Mouse (Mus musculus) heart, adult 2 months (tissue): Measurements from ENCODE around the gene Trim66. TPM values are rescaled to one million over a fixed set of nuclear protein-coding genes. Genes with fewer than 3 reads are reported as not detected.

Experiments
- DNase-seq, 2 experiments: peaks; one replicate each; pipeline ENCODE4 v3.0.0; 2021
- H3K27ac ChIP-seq: fragments of 200-600 bp; 2 replicates; pipeline ENCODE4 v1.8.1; 2022
- H3K27me3 ChIP-seq: fragments of 200-500 bp; 2 replicates; pipeline ENCODE4 v1.6.1; 2012; ENCODE audit warnings: mild to moderate bottlenecking, low read length, inconsistent platforms, mixed read lengths; ENCODE audit not compliant: control insufficient read depth, insufficient read depth
- H3K36me3 ChIP-seq: fragments of 200-500 bp; 2 replicates; pipeline ENCODE4 v1.6.1; 2012; ENCODE audit warnings: low read length, inconsistent platforms; ENCODE audit not compliant: control insufficient read depth, insufficient read depth
- H3K4me1 ChIP-seq: fragments of 200-500 bp; 2 replicates; pipeline ENCODE4 v1.6.1; 2011; ENCODE audit warnings: low read length; ENCODE audit not compliant: control insufficient read depth, insufficient read depth
- H3K4me3 ChIP-seq: fragments of 200-600 bp; 2 replicates; pipeline ENCODE4 v1.8.1; 2022
- H3K79me2 ChIP-seq: fragments of 200-500 bp; replicated peaks from 2 replicates; pipeline ENCODE4 v1.6.1; 2012; ENCODE audit warnings: mild to moderate bottlenecking, inconsistent platforms, low read length, moderate library complexity, mixed read lengths; ENCODE audit not compliant: control insufficient read depth, insufficient read depth
- H3K9ac ChIP-seq: fragments of 200-500 bp; 2 replicates; pipeline ENCODE4 v1.6.1; 2012; ENCODE audit warnings: low read depth, mild to moderate bottlenecking, control low read depth, inconsistent platforms, low read length, mixed read lengths
- CTCF ChIP-seq: fragments of 200-600 bp; IDR thresholded peaks from 2 replicates; pipeline ENCODE4 v1.8.1; 2022; ENCODE audit warnings: antibody characterized with exemption, mild to moderate bottlenecking, moderate library complexity
- EP300 ChIP-seq: fragments of 200-500 bp; IDR thresholded peaks from 2 replicates; pipeline ENCODE4 v1.6.1; 2011; ENCODE audit warnings: low read depth, low read length, control low read depth; ENCODE audit not compliant: insufficient read depth
- POLR2A ChIP-seq: fragments of 200-500 bp; IDR thresholded peaks from 2 replicates; pipeline ENCODE4 v1.6.1; 2011; ENCODE audit warnings: mild to moderate bottlenecking, low read depth, low read length, control low read depth; ENCODE audit not compliant: insufficient read depth
- WGBS: fragments of 180-500 bp; shearing (Covaris S2); methylation state at CpG from one replicate; pipeline ENCODE4 v1.1.7; 2018; 5-methylcytosine and 5-hydroxymethylcytosine counted together
- intact Hi-C: fragments of 180-260 bp; cut with DNase I; formaldehyde crosslinking; loops from one replicate; pipeline ENCODE4 v1.15.1; 2025
- polyA plus RNA-seq: library from polyadenylated mRNA; depleted of rRNA; stranded (reverse); fragments of >200 nt; gene quantifications from 2 replicates; pipeline ENCODE4 v1.2.3, GENCODE M21; 2012
- total RNA-seq, 2 experiments: library from RNA; stranded (reverse); gene quantifications; 2 replicates each; pipeline ENCODE4 v1.2.3; 2021

Trim66 gene
- total and polyA plus RNA-seq, 3 experiments: 0.14 to 0.21 TPM; not detected in 1

DNA sequence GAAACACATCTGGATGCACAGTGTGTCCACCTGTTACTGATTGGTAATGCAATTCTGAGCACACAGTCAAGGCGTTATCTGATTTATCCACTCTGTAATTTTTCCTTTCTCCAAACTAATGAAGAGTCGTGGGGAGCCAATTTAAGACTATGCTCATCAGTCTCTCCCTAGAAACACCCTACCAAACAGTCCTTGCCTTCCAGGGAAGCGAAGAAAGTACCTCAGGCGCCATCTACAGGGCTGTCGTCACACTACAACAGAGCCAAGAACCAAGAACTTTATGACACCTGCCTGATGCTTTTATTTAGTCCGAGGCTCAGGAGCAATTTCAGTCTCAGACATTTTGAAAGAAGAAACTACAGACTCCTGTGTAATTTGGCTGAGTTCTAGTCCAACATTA lies 62.9 kb downstream of the Trim66 start:
- Histone ChIP-seq H3K79me2 (no peaks in the 10 kb centered on the region), H3K4me3 (no peak overlapping the region), H3K4me1 (no peaks in the 10 kb centered on the region), H3K36me3 (no peaks in the 10 kb centered on the region), H3K9ac (no peak overlapping the region), H3K27ac (no peak overlapping the region), H3K27me3 (no peaks in the 10 kb centered on the region)
- 14% methylated on average over 6 of the region's 6 CpGs for WGBS
- intact Hi-C loops: loop anchor here (10.0 kb wide), 1 partner anchor 170 kb away; no protein-coding TSS in a partner anchor
- TF ChIP-seq CTCF (peak; percentile 85), POLR2A (no peak)
- DNase-seq: peak; percentile 17 to 62

DNA sequence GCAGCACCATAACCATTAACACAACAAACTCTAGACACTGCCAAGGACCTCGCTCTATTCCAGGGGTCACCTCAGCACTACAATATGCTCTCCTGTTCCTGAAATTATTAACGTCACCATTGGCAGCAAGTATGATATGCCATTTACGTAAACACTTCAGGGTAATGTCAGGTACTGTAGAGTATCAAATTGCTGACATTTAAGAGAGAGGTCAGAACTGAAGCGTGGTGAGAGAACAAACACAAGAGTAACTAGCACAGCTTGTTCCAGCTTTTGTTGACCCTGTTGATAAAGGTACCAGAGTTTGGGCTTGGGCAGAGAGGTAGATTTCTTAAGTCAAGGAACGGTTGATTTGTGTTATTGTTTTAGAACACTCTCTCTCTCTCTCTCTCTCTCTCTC lies 65.2 kb downstream of the Trim66 start:
- intact Hi-C loops: loop anchor here (10.0 kb wide), 1 partner anchor 172 kb away; no protein-coding TSS in a partner anchor
- no peaks in the 10 kb centered on the region for H3K79me2 ChIP-seq
- no peak overlapping the region for H3K27ac ChIP-seq
- TF ChIP-seq EP300 (no peak), CTCF (no peak), POLR2A (no peak)
- peaks cover 2% of the 10 kb centered on the region; the same call in 1 of the 2 replicates for H3K27me3 ChIP-seq
- no peak overlapping the region for H3K9ac ChIP-seq
- WGBS: 72% methylated on average over 5 of the region's 5 CpGs
- no peaks in the 10 kb centered on the region for H3K36me3 ChIP-seq
- H3K4me1 ChIP-seq: no peaks in the 10 kb centered on the region
- DNase-seq: no peak
- H3K4me3 ChIP-seq: no peak overlapping the region

DNA sequence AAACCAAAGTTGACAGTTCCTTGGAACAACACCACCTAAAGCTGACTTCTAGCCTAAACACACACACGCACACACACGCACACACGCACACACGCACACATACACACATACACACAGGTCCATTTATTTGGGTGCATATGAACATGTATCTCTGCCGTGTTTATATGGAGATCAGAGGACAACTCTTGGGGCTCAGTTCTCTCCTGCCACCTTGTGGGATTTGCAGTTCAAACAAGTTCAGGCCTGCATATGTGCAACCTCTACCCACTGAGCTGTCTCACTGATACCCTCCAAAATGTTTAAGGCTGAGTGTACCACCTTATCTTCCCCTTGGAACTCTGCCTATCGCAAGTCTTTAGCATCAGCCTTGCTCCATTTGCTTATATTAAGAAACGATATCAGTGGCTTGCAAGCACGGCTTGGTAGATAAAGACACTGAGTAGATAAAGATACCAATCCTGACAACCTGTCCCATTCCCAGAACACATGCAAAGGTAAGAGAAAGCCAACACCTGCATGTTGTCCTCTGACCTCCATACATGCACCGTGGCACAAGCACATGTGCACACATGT lies 67.2 kb downstream of the Trim66 start:
- Histone ChIP-seq H3K4me3 (no peak overlapping the region), H3K27ac (no peak overlapping the region), H3K27me3 (peaks cover 2% of the 10 kb centered on the region; the same call in 1 of the 2 replicates), H3K36me3 (no peaks in the 10 kb centered on the region), H3K9ac (no peak overlapping the region), H3K4me1 (no peaks in the 10 kb centered on the region), H3K79me2 (no peaks in the 10 kb centered on the region)
- WGBS: 81% methylated on average over 9 of the region's 9 CpGs
- no peak for DNase-seq
- intact Hi-C loops: loop anchor here (10.0 kb wide), 1 partner anchor 174 kb away; no protein-coding TSS in a partner anchor
- no peak for TF ChIP-seq CTCF
- TF ChIP-seq POLR2A: no peak
- TF ChIP-seq EP300: no peak

DNA sequence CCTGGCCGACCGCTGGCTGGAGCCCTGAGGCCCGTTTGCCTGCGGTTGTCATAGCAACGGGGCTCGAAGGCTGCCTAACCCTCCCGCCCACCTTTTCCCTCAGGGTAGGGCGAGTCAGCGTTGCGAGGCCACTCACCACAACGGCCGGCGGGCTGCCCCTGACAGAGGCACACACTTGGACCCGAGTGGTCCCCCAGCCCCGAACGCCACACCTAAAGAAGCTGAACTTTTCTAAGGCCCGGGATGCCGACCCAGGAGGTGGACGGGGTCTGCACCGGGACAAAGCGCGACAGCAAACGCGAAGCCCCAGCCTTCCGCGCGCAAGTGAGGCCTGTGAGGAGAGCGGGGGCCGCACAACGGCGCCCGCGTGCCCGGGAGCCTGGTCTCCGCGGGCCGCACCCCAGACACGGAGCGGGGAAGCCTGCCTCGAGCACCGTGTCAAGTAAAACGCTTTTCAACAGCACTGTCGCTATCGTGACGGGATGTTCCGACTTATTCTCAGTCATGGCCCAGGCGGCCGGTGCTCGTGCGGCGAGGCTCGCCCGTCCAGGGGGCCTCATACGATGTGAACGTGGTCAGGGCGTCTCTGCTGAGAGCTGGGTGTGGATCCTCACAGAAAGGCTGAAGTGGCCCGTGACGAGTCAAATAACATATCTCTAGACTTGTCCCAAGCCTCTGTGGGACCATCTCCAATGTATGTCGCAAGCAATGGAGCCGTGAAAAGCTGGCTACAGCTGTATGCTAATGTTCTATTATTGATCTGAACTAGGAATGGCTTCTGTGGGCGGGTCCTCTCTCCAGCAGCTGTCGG lies 68.9 kb downstream of the Trim66 start, which contains the start of gene Stk33:
Gene Stk33 (minus strand): TSS at position 301 of the 811 bp plus-strand sequence.
- DNase-seq: peak; percentile 64 to 70
- H3K27me3 ChIP-seq: peaks cover 2% of the 10 kb centered on the region; the same call in 1 of the 2 replicates
- no peak for TF ChIP-seq EP300
- TF ChIP-seq POLR2A: no peak
- no peak for TF ChIP-seq CTCF
- H3K4me3 ChIP-seq: peak within 1 kb of the TSS; percentile 50
- H3K9ac ChIP-seq: peak within 1 kb of the TSS; percentile 23
- peak within 1 kb of the TSS; percentile 40 for H3K27ac ChIP-seq
- WGBS: 3% methylated on average over 62 of the region's 62 CpGs
- intact Hi-C loops: no loop called here
- no peaks in the 10 kb centered on the region for H3K36me3 ChIP-seq
- no peaks in the 10 kb centered on the region for H3K4me1 ChIP-seq
- no peaks in the 10 kb centered on the region for H3K79me2 ChIP-seq

DNA sequence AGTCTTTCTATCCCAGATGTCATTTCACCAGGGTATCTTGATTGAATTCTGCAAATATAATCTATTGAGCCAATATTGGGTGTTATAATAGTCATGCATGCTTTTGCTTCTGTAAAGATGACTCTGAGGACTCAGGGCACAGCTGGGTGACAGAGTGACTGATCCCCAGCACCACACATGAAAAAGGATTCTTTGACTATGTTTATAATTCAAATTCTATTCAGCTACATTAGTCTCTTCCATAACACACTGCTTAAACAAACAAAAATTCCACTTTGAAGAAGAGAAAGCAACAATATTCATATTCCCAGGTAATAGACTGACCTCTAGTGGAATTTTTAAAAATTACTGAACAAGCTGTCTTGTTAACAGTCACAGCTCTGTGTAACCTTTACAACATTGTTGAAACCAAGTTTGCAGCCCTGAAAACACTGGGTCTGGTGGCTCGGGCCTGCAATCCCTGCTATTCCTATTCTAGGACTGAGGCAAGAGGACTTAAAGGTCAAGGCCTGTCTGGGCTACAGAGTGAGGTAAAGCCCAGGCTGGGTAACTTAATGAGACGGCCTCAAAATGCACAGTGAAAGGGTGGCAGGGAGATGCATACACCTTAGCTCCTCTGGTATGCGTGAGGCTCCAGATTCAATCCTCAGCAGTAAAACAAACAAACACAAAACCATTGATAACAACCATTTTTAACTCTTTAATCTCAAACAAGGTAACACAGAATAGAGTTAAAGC lies 83.3 kb downstream of the Trim66 start:
- Histone ChIP-seq H3K4me3 (no peak overlapping the region), H3K27me3 (no peaks in the 10 kb centered on the region), H3K36me3 (no peaks in the 10 kb centered on the region), H3K4me1 (no peaks in the 10 kb centered on the region), H3K9ac (no peak overlapping the region), H3K79me2 (no peaks in the 10 kb centered on the region), H3K27ac (no peak overlapping the region)
- WGBS: 49% methylated on average over 3 of the region's 3 CpGs
- DNase-seq: no peak
- intact Hi-C loops: loop anchor here (1.0 to 2.0 kb wide), 3 partner anchors 194 to 326 kb away; no protein-coding TSS in a partner anchor
- TF ChIP-seq CTCF: peak; percentile 82
- no peak for TF ChIP-seq EP300
- no peak for TF ChIP-seq POLR2A
